Mouse (Mus musculus) embryonic facial prominence, embryonic 11.5 days (tissue): ENCODE data around the gene Dock9. TPM values are rescaled to one million over a fixed set of nuclear protein-coding genes. Genes with fewer than 3 reads are reported as not detected.

ENCODE experiments used
- ATAC-seq: fragments of 200-750 bp; cut with Nextera tagmentation; replicated peaks from 2 replicates; pipeline ENCODE4 v1.8.0; 2017; ENCODE audit warnings: low read depth; ENCODE audit not compliant: insufficient number of reproducible peaks, low FRiP score, low TSS enrichment
- DNase-seq: peaks from one replicate; pipeline ENCODE4 v3.0.0-alpha.2; 2015; ENCODE audit warnings: low spot score
- H3K27ac ChIP-seq: fragments of 300-500 bp; sonication (generic); replicated peaks from 2 replicates; pipeline ENCODE4 v1.5.1; 2014; ENCODE audit warnings: mild to moderate bottlenecking, low read depth, low read length, control low read depth
- H3K27me3 ChIP-seq: fragments of 300-500 bp; sonication (generic); 2 replicates; pipeline ENCODE4 v1.6.1; 2014; ENCODE audit warnings: mild to moderate bottlenecking, low read length, moderate library complexity, mixed read lengths; ENCODE audit not compliant: control insufficient read depth, insufficient read depth
- H3K36me3 ChIP-seq: fragments of 300-500 bp; sonication (generic); replicated peaks from 2 replicates; pipeline ENCODE4 v1.6.1; 2014; ENCODE audit warnings: low read depth, mild to moderate bottlenecking, low read length, moderate library complexity, mixed read lengths; ENCODE audit not compliant: control insufficient read depth, insufficient read depth
- H3K4me1 ChIP-seq: fragments of 300-500 bp; sonication (generic); 2 replicates; pipeline ENCODE4 v1.6.1; 2014; ENCODE audit warnings: low read length, mixed read lengths; ENCODE audit not compliant: control insufficient read depth, insufficient read depth
- H3K4me2 ChIP-seq: fragments of 300-500 bp; sonication (generic); 2 replicates; pipeline ENCODE4 v1.6.1; 2014; ENCODE audit warnings: low read depth, mild to moderate bottlenecking, control low read depth, low read length, moderate library complexity
- H3K4me3 ChIP-seq: fragments of 300-500 bp; sonication (generic); 2 replicates; pipeline ENCODE4 v1.5.1; 2014; ENCODE audit warnings: low read depth, low read length, control low read depth
- H3K9ac ChIP-seq: fragments of 300-500 bp; sonication (generic); replicated peaks from 2 replicates; pipeline ENCODE4 v1.6.1; 2014; ENCODE audit warnings: mild to moderate bottlenecking, control low read depth, low read length
- H3K9me3 ChIP-seq: fragments of 300-500 bp; sonication (generic); replicated peaks from 2 replicates; pipeline ENCODE4 v1.6.1; 2016; ENCODE audit warnings: mild to moderate bottlenecking, low read length, inconsistent platforms, mixed read lengths; ENCODE audit not compliant: control insufficient read depth
- WGBS: fragments of 180-500 bp; shearing (Covaris S2); extraction: QIAGEN DNeasy Blood & Tissue Kit; methylation state at CpG from one replicate; pipeline ENCODE4 v1.1.7; 2014; 5-methylcytosine and 5-hydroxymethylcytosine counted together
- polyA plus RNA-seq: library from polyadenylated mRNA; unstranded; fragments of >200 nt; fragmentation: Nextera tagmentation; extraction: Ambion mirVana; gene quantifications from 2 replicates; pipeline ENCODE4 v1.2.1, GENCODE M21; 2014

Gene Dock9
- polyA plus RNA-seq, 1 experiment from 2014 or later = 4.9 TPM

- no peak for DNase-seq
- no peak overlapping the region for H3K9ac ChIP-seq
- no peak overlapping the region for H3K4me3 ChIP-seq
- no peak overlapping the region for H3K27ac ChIP-seq
- ATAC-seq = no peak
- H3K4me2 ChIP-seq = no peak overlapping the region
- H3K4me1 ChIP-seq = no peaks in the 10 kb centered on the region
- WGBS = 79% methylated on average over 6 of the region's 6 CpGs
- H3K27me3 ChIP-seq = no peaks in the 10 kb centered on the region
- H3K36me3 ChIP-seq = no peaks in the 10 kb centered on the region
- no peaks in the 10 kb centered on the region for H3K9me3 ChIP-seq
Observed at GRCm38 (mm10) chr14:121614461-121615170, 183.0 kb downstream of the Dock9 start.

- no peak overlapping the region for H3K4me3 ChIP-seq
- no peaks in the 10 kb centered on the region for H3K36me3 ChIP-seq
- H3K9me3 ChIP-seq = no peaks in the 10 kb centered on the region
- 87% methylated on average over 3 of the region's 3 CpGs for WGBS
- no peak overlapping the region for H3K9ac ChIP-seq
- no peak for ATAC-seq
- no peak overlapping the region for H3K4me2 ChIP-seq
- no peak overlapping the region for H3K27ac ChIP-seq
- DNase-seq = no peak
- no peaks in the 10 kb centered on the region for H3K4me1 ChIP-seq
- no peaks in the 10 kb centered on the region for H3K27me3 ChIP-seq
Observed at GRCm38 (mm10) chr14:121613490-121613889, 184.1 kb downstream of the Dock9 start.

GRCm38 (mm10) chr14:121612926-121613325 is 184.7 kb downstream of the Dock9 start:
- no peaks in the 10 kb centered on the region for H3K36me3 ChIP-seq
- no peaks in the 10 kb centered on the region for H3K27me3 ChIP-seq
- DNase-seq (no peak), ATAC-seq (no peak)
- no peak overlapping the region for H3K27ac ChIP-seq
- 89% methylated on average over 4 of the region's 4 CpGs for WGBS
- no peak overlapping the region for H3K9ac ChIP-seq
- H3K4me3 ChIP-seq = no peak overlapping the region
- H3K9me3 ChIP-seq = no peaks in the 10 kb centered on the region
- no peaks in the 10 kb centered on the region for H3K4me1 ChIP-seq
- no peak overlapping the region for H3K4me2 ChIP-seq

GRCm38 (mm10) chr14:121611533-121611932 is 186.1 kb downstream of the Dock9 start:
- no peak overlapping the region for H3K4me2 ChIP-seq
- DNase-seq = no peak
- H3K9me3 ChIP-seq = no peaks in the 10 kb centered on the region
- no peaks in the 10 kb centered on the region for H3K27me3 ChIP-seq
- ATAC-seq = no peak
- 69% methylated on average over 4 of the region's 4 CpGs for WGBS
- H3K9ac ChIP-seq = no peak overlapping the region
- H3K27ac ChIP-seq = no peak overlapping the region
- no peak overlapping the region for H3K4me3 ChIP-seq
- H3K4me1 ChIP-seq = no peaks in the 10 kb centered on the region
- no peaks in the 10 kb centered on the region for H3K36me3 ChIP-seq

- Histone ChIP-seq H3K9me3 (no peaks in the 10 kb centered on the region), H3K27me3 (no peaks in the 10 kb centered on the region), H3K4me1 (no peaks in the 10 kb centered on the region), H3K4me2 (no peak overlapping the region), H3K36me3 (no peaks in the 10 kb centered on the region), H3K27ac (no peak overlapping the region), H3K4me3 (no peak overlapping the region), H3K9ac (no peak overlapping the region)
- DNase-seq = no peak
- no peak for ATAC-seq
- WGBS = 80% methylated on average over 4 of the region's 4 CpGs
Observed at GRCm38 (mm10) chr14:121611098-121611497, 186.5 kb downstream of the Dock9 start.

GRCm38 (mm10) chr14:121608522-121608921 is 189.1 kb downstream of the Dock9 start:
- no peak overlapping the region for H3K4me2 ChIP-seq
- no peaks in the 10 kb centered on the region for H3K4me1 ChIP-seq
- DNase-seq (peak; percentile 29), ATAC-seq (no peak; the same call in 1 of the 2 replicates)
- H3K9me3 ChIP-seq = no peaks in the 10 kb centered on the region
- no peaks in the 10 kb centered on the region for H3K27me3 ChIP-seq
- H3K9ac ChIP-seq = no peak overlapping the region
- no peak overlapping the region for H3K4me3 ChIP-seq
- no peak overlapping the region for H3K27ac ChIP-seq
- H3K36me3 ChIP-seq = no peaks in the 10 kb centered on the region
- WGBS = 12% methylated on average over 5 of the region's 5 CpGs

- no peak overlapping the region for H3K4me3 ChIP-seq
- ATAC-seq = no peak
Observed at GRCm38 (mm10) chr14:121606433-121606832, 191.2 kb downstream of the Dock9 start.

GRCm38 (mm10) chr14:121605260-121605659 is 192.4 kb downstream of the Dock9 start:
- Histone ChIP-seq H3K36me3 (no peaks in the 10 kb centered on the region), H3K4me2 (no peak overlapping the region), H3K9ac (no peak overlapping the region), H3K9me3 (no peaks in the 10 kb centered on the region), H3K27me3 (no peaks in the 10 kb centered on the region), H3K4me3 (no peak overlapping the region), H3K27ac (no peak overlapping the region), H3K4me1 (no peaks in the 10 kb centered on the region)
- DNase-seq = no peak
- 87% methylated on average over 7 of the region's 7 CpGs for WGBS
- no peak for ATAC-seq

More at GRCm38 (mm10) chr14:121606433-121606832, 191.2 kb downstream of the Dock9 start:
- 87% methylated on average over 7 of the region's 7 CpGs for WGBS
- no peaks in the 10 kb centered on the region for H3K9me3 ChIP-seq
- no peak overlapping the region for H3K4me2 ChIP-seq
- H3K27ac ChIP-seq = no peak overlapping the region
- no peaks in the 10 kb centered on the region for H3K4me1 ChIP-seq
- DNase-seq = no peak
- H3K27me3 ChIP-seq = no peaks in the 10 kb centered on the region
- H3K36me3 ChIP-seq = no peaks in the 10 kb centered on the region
- H3K9ac ChIP-seq = no peak overlapping the region
